Comparison of ENCODE assay signal across 26 mouse cellular contexts in genomic region chr9:32487401-32487800, GRCm38 (mm10). TPM values are rescaled to one million over a fixed set of nuclear protein-coding genes. Genes with fewer than 3 reads are reported as not detected.
A peak's percentile ranks its signal among the peaks of the same experiment; 100 is the strongest.
DNase-seq lines count a peak whose midpoint lies in the region; ATAC-seq lines count a peak whose summit lies in the region.
"Had no signal": no experiment of that assay in that cellular context is flagged by ENCODE, and none has a peak within 500 bp of the region (broad histone marks: within the 10 kb centered on the region; RNA-seq: fewer than 3 reads in every experiment).

No protein-coding gene starts in this region.

- ATAC-seq in granulocyte monocyte progenitor cell, adult 5-6 weeks (replicated peaks; ENCODE audit: poor library complexity, severe bottlenecking), result peak; percentile 49; the same call in 1 of the 2 replicates
- ATAC-seq: forebrain, embryonic 16.5 days; liver, embryonic 12.5 days; liver, postnatal 0 days; Patski had no signal

- H3K4me3 ChIP-seq in megakaryocyte, embryonic 14.5 days (replicated peaks), result peak overlapping the region; percentile 78
- H3K4me3 ChIP-seq: erythroblast, embryonic 14.5 days; hindbrain, embryonic 13.5 days; liver, embryonic 12.5 days; midbrain, embryonic 12.5 days; stomach, embryonic 15.5 days had no signal

- peak; percentile 86 for DNase-seq in CD4-positive helper T cell, adult 2 months (ENCODE audit: low read depth, low spot score)
- DNase-seq in CD8-positive naive resting alpha-beta T cell, adult 2 months (ENCODE audit: low read depth in 2 of 2, low spot score in 2 of 2), result peak; percentile 39 to 44
- no peak for DNase-seq in right cerebral cortex, postnatal 4 days
- no peak for DNase-seq in ovary, adult 18-20 months (ENCODE audit: low spot score)
- no peak for DNase-seq in gastrocnemius, postnatal 4 days (ENCODE audit: low spot score in 2 of 2)
- DNase-seq in frontal cortex, adult 2 months (ENCODE audit: extremely low spot score in 1 of 2, low spot score in 1 of 2), result no peak
- DNase-seq: adrenal gland, postnatal 36 days; cerebellum, adult 2 months; cerebellum, postnatal 14 days; gastrocnemius, postnatal 10 days; heart, adult 18-20 months; kidney, adult 18-20 months; layer of hippocampus, postnatal 36 days; left cerebral cortex, postnatal 4 days; liver, postnatal 0 days; lung, postnatal 10 days; thymus, postnatal 14 days had no signal

- H3K36me3 ChIP-seq in megakaryocyte, embryonic 14.5 days (replicated peaks; ENCODE audit: low read length), result peaks cover 97% of the 10 kb centered on the region
- H3K36me3 ChIP-seq: hindbrain, embryonic 13.5 days; liver, embryonic 12.5 days; midbrain, embryonic 12.5 days; stomach, embryonic 15.5 days had no signal

- peaks cover 100% of the 10 kb centered on the region for H3K4me1 ChIP-seq in megakaryocyte, embryonic 14.5 days
- H3K4me1 ChIP-seq: hindbrain, embryonic 13.5 days; midbrain, embryonic 12.5 days; stomach, embryonic 15.5 days had no signal

- H3K9me3 ChIP-seq in megakaryocyte, embryonic 14.5 days, result no peaks in the 10 kb centered on the region
- H3K9me3 ChIP-seq: hindbrain, embryonic 13.5 days; liver, embryonic 12.5 days; midbrain, embryonic 12.5 days; stomach, embryonic 15.5 days had no signal

- H3K27me3 ChIP-seq in megakaryocyte, embryonic 14.5 days (replicated peaks), result no peaks in the 10 kb centered on the region
- H3K27me3 ChIP-seq: hindbrain, embryonic 13.5 days; liver, embryonic 12.5 days; midbrain, embryonic 12.5 days; Patski; stomach, embryonic 15.5 days had no signal

RNA-seq across cellular contexts. Expression of gene Fli1, which starts 55.3 kb away (rescaled TPM):
- 63.4 and 68.3 TPM in 2 replicates for total RNA-seq in granulocyte monocyte progenitor cell, adult 5-6 weeks (2014; fragmentation: Nextera tagmentation)
- total RNA-seq in granulocyte monocyte progenitor cell, adult 5-6 weeks (2017), result 106 and 109 TPM in 2 replicates
- 20.8 and 61.7 TPM in 2 replicates for polyA plus RNA-seq in megakaryocyte, embryonic 14.5 days (2012; ENCODE audit: insufficient read depth, low replicate concordance)
- total RNA-seq in gastrocnemius, postnatal 4 days (2021), result 10 to 100 TPM; 22.3 to 27.9 TPM
- 3.1 and 4.6 TPM in 2 replicates for polyA plus RNA-seq in frontal cortex, adult 2 months (2012; rRNA removed)

Comparison
In these comparisons a context has a peak if more than half of its experiments do, and no peak if none do; other contexts are left out.
1. DNase-seq: peak in CD4-positive helper T cell, adult 2 months (single experiment) and CD8-positive naive resting alpha-beta T cell, adult 2 months (2 of 2); none in right cerebral cortex, postnatal 4 days (single experiment), ovary, adult 18-20 months (single experiment), gastrocnemius, postnatal 4 days (0 of 2) and frontal cortex, adult 2 months (0 of 2).